Mouse (Mus musculus) liver, adult 2 months (tissue): ENCODE results near the gene Gm17521. TPM values are rescaled to one million over a fixed set of nuclear protein-coding genes. Genes with fewer than 3 reads are reported as not detected.
"Not testable (repeated sequence)": the region's sequence is repeated elsewhere in the genome, so short reads cannot be mapped to it uniquely, and the experiment has no call there.

Experiments used
- DNase-seq: peaks from one replicate; pipeline ENCODE4 v3.0.0-alpha.2; 2011; ENCODE audit warnings: low read depth, low spot score; ENCODE audit errors: extremely low read depth
- H3K27ac ChIP-seq: fragments of 200-500 bp; replicated peaks from 2 replicates; pipeline ENCODE4 v1.5.1; 2012; ENCODE audit warnings: low read depth, mild to moderate bottlenecking, control low read depth, inconsistent platforms, low read length; ENCODE audit not compliant: insufficient read depth
- H3K27me3 ChIP-seq: fragments of 200-500 bp; 2 replicates; pipeline ENCODE4 v1.6.1; 2012; ENCODE audit warnings: mild to moderate bottlenecking, moderate library complexity, low read length, inconsistent platforms; ENCODE audit not compliant: control insufficient read depth, insufficient read depth
- H3K36me3 ChIP-seq: fragments of 200-500 bp; 2 replicates; pipeline ENCODE4 v1.6.1; 2012; ENCODE audit warnings: low read length, inconsistent platforms; ENCODE audit not compliant: control insufficient read depth, insufficient read depth
- H3K4me1 ChIP-seq: fragments of 200-500 bp; 2 replicates; pipeline ENCODE4 v1.6.1; 2011; ENCODE audit warnings: low read length; ENCODE audit not compliant: control insufficient read depth, insufficient read depth
- H3K4me3 ChIP-seq: fragments of 200-500 bp; 2 replicates; pipeline ENCODE4 v1.5.1; 2011; ENCODE audit warnings: low read depth, mild to moderate bottlenecking, control low read depth, low read length, moderate library complexity; ENCODE audit not compliant: insufficient read depth
- H3K79me2 ChIP-seq: fragments of 200-500 bp; 2 replicates; pipeline ENCODE4 v1.6.1; 2012; ENCODE audit warnings: inconsistent platforms, mild to moderate bottlenecking, low read length, moderate library complexity; ENCODE audit not compliant: control insufficient read depth, insufficient read depth
- H3K9ac ChIP-seq: fragments of 200-500 bp; 2 replicates; pipeline ENCODE4 v1.6.1; 2012; ENCODE audit warnings: low read depth, mild to moderate bottlenecking, control low read depth, inconsistent platforms, low read length
- CTCF ChIP-seq: fragments of 200-500 bp; IDR thresholded peaks from 2 replicates; pipeline ENCODE4 v1.5.1; 2011; ENCODE audit warnings: low read depth, low read length, control low read depth
- POLR2A ChIP-seq: fragments of 200-500 bp; IDR thresholded peaks from 2 replicates; pipeline ENCODE4 v1.6.1; 2011; ENCODE audit warnings: low read length, control low read depth; ENCODE audit not compliant: insufficient read depth; ENCODE audit errors: extremely low read depth
- WGBS: fragments of 180-500 bp; shearing (Covaris S2); methylation state at CpG from one replicate; pipeline ENCODE4 v1.1.7; 2018; 5-methylcytosine and 5-hydroxymethylcytosine counted together
- polyA plus RNA-seq: library from polyadenylated mRNA; depleted of rRNA; stranded (reverse); fragments of >200 nt; gene quantifications from 2 replicates; pipeline ENCODE4 v1.2.3, GENCODE M21; 2012; rRNA removed
- total RNA-seq: library from RNA; depleted of rRNA; stranded (reverse); fragments of >200 nt; gene quantifications from 2 replicates; pipeline ENCODE4 v1.2.3, GENCODE M21; 2014; rRNA removed

Gene Gm17521
- total RNA-seq (not detected in 2 replicates), polyA plus RNA-seq (not detected in 2 replicates)

DNA sequence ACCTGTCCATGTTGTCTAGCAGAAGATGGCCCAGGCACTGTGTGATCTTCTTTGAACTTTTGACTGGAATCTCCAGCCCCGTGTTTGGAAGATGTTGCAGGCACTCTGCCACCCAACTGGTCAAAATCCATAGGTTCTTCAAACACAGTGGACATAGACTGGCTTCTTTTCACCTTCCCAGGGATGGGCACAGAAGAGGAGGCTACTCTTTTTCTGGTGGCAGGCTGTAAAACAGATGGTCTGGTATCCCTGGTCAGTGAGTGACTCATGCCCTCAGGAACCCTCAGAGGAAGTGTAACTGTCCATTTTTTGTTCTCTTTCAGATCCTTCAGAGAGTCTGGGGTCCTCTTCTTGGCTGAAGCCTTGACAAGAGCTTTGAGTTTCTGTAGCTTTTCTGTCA, at the start of gene Gm17521:
Gm17521 (minus strand) TSS at position 101 of the 400 bp plus-strand sequence.
- not testable (repeated sequence) for H3K36me3 ChIP-seq, H3K4me1 ChIP-seq, DNase-seq, H3K79me2 ChIP-seq, H3K4me3 ChIP-seq, H3K9ac ChIP-seq, H3K27ac ChIP-seq, H3K27me3 ChIP-seq
- WGBS = 54% methylated on average over 1 of the region's 1 CpGs

DNA sequence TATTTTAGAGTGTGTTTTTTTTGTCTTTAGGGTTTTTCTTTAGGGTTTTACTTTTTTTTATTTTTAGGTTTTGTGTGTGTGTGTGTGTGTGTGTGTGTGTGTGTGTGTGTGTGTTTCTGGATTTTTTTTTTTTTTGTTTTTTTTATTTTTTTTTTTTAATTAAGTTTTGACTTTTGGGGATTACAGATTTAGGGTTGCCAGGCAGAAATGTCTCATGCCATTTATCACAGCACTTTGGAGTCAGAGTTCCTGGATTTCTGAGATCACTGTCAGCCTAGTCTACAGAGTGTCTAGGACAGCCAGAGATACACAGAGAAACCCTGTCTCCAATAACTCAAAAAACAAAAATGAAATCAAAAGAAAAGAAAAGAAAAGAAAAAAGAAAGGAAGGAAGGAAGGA, 14.5 kb upstream of the Gm17521 start:
- no peak for DNase-seq
- no peak overlapping the region for H3K9ac ChIP-seq

DNA sequence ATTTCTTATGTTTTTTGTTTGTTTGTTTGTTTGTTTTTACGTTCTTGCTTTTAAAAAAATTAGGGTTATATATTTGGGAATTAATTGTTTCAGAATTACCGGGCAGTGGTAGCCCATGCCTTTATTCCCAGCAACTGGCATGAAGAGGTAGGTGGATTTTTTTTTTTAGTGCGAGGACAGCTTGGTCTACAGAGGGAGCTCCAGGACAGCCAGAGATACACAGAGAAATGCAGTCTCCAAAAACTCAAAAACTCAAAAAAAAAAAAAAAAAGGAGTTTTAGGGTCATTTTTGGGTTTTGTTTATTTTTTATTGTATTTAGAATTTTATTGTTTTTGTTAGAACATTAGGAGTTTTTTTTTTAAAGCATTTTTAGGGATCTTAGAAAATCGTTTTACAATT, 14.0 kb upstream of the Gm17521 start:
- Histone ChIP-seq H3K27me3 (no peaks in the 10 kb centered on the region), H3K9ac (no peak overlapping the region), H3K36me3 (no peaks in the 10 kb centered on the region), H3K79me2 (no peaks in the 10 kb centered on the region), H3K4me3 (no peak overlapping the region), H3K4me1 (no peaks in the 10 kb centered on the region), H3K27ac (no peak overlapping the region)
- no peak for DNase-seq
- 69% methylated on average over 4 of the region's 4 CpGs for WGBS
- TF ChIP-seq POLR2A (no peak), CTCF (no peak)

More for the DNA sequence above, 14.5 kb upstream of the Gm17521 start:
- no peak for TF ChIP-seq POLR2A
- Histone ChIP-seq H3K27me3 (no peaks in the 10 kb centered on the region), H3K79me2 (no peaks in the 10 kb centered on the region), H3K4me3 (no peak overlapping the region), H3K36me3 (no peaks in the 10 kb centered on the region), H3K4me1 (no peaks in the 10 kb centered on the region), H3K27ac (no peak overlapping the region)

Other genes with a start within 250 kb of the Gm17521 start
- 1.6 and 2.2 TPM in 2 replicates for gene Cldn34c1, start 73.8 kb upstream of the Gm17521 start, total RNA-seq
- 0.62 and 0.75 TPM in 2 replicates for gene Cldn34c1, start 73.8 kb upstream of the Gm17521 start, polyA plus RNA-seq
- not detected in 2 replicates for gene Srsx, start 192.8 kb upstream of the Gm17521 start, total RNA-seq
- not detected in 2 replicates for gene Srsx, start 192.8 kb upstream of the Gm17521 start, polyA plus RNA-seq
- not detected in 2 replicates for gene Gm17577, start 217.2 kb upstream of the Gm17521 start, total RNA-seq
- not detected in 2 replicates for gene Gm17577, start 217.2 kb upstream of the Gm17521 start, polyA plus RNA-seq